Mouse (Mus musculus) testis, postnatal 10 days (tissue): ENCODE measurements around the gene Cs.

Experiments
- DNase-seq: peaks from one replicate; pipeline ENCODE4 v3.0.0; 2021; ENCODE audit warnings: low spot score

Gene Cs

GRCm38 (mm10) chr10:128374393-128374792, 36.9 kb downstream of the Cs start:
- peak; percentile 43 for DNase-seq

GRCm38 (mm10) chr10:128376099-128376454, 38.5 kb downstream of the Cs start:
- DNase-seq = no peak

- DNase-seq = peak; percentile 93
These were observed 39.1 kb downstream of the Cs start, which contains the start of gene Ankrd52 for GRCm38 (mm10) chr10:128376455-128377211. Ankrd52 (plus strand) TSS chr10:128377115.

- DNase-seq = peak; percentile 69
These were observed 39.8 kb downstream of the Cs start for GRCm38 (mm10) chr10:128377222-128377939.

GRCm38 (mm10) chr10:128377940-128378448, 40.5 kb downstream of the Cs start:
- no peak for DNase-seq

GRCm38 (mm10) chr10:128378462-128378861, 40.9 kb downstream of the Cs start:
- DNase-seq = no peak

- DNase-seq = peak; percentile 42
These were observed 41.7 kb downstream of the Cs start for GRCm38 (mm10) chr10:128379260-128379659.

GRCm38 (mm10) chr10:128380565-128380964, 43.0 kb downstream of the Cs start:
- no peak for DNase-seq

GRCm38 (mm10) chr10:128382482-128382881, 44.9 kb downstream of the Cs start:
- DNase-seq = no peak

- DNase-seq = no peak
These were observed 48.4 kb downstream of the Cs start for GRCm38 (mm10) chr10:128385902-128386301.

- DNase-seq = peak; percentile 42
These were observed 51.4 kb downstream of the Cs start for GRCm38 (mm10) chr10:128388941-128389340.

GRCm38 (mm10) chr10:128389570-128389969, 52.0 kb downstream of the Cs start:
- DNase-seq = peak; percentile 57

- peak; percentile 54 for DNase-seq
These were observed 52.8 kb downstream of the Cs start for GRCm38 (mm10) chr10:128390366-128390765.

GRCm38 (mm10) chr10:128391850-128392249, 54.3 kb downstream of the Cs start:
- DNase-seq = peak; percentile 40

- DNase-seq = peak; percentile 43
These were observed 58.6 kb downstream of the Cs start for GRCm38 (mm10) chr10:128396017-128396673.

- DNase-seq = peak; percentile 49
These were observed 59.3 kb downstream of the Cs start for GRCm38 (mm10) chr10:128396716-128397264.

GRCm38 (mm10) chr10:128397466-128397865, 59.9 kb downstream of the Cs start:
- no peak for DNase-seq

- DNase-seq = peak; percentile 42
These were observed 62.8 kb downstream of the Cs start for GRCm38 (mm10) chr10:128400338-128400737.

- no peak for DNase-seq
These were observed 63.5 kb downstream of the Cs start, which contains the start of gene Slc39a5 for GRCm38 (mm10) chr10:128401056-128401455. Slc39a5 (minus strand) TSS chr10:128401229.

- no peak for DNase-seq
These were observed 64.1 kb downstream of the Cs start for GRCm38 (mm10) chr10:128401638-128402037.

GRCm38 (mm10) chr10:128403931-128404330, 66.4 kb downstream of the Cs start:
- no peak for DNase-seq
